Mouse (Mus musculus): ENCODE data around the gene Sdk1. TPM values are rescaled to one million over a fixed set of nuclear protein-coding genes. Genes with fewer than 3 reads are reported as not detected.

Gene Sdk1
- total RNA-seq, 1 experiment from 2014 or later, result 10.0 TPM

- no peak for DNase-seq
Measured at GRCm38 (mm10) chr5:141889766-141890165, 648.5 kb downstream of the Sdk1 start.

GRCm38 (mm10) chr5:141896402-141896801, 655.1 kb downstream of the Sdk1 start:
- no peak for DNase-seq

- peak; percentile 25 for DNase-seq
Measured at GRCm38 (mm10) chr5:141897481-141897880, 656.2 kb downstream of the Sdk1 start.

GRCm38 (mm10) chr5:141899751-141900150, 658.5 kb downstream of the Sdk1 start:
- no peak for DNase-seq

- peak; percentile 86 for DNase-seq
Measured at GRCm38 (mm10) chr5:141902544-141903250, 661.4 kb downstream of the Sdk1 start.

- DNase-seq, result no peak
Measured at GRCm38 (mm10) chr5:141910444-141910843, 669.2 kb downstream of the Sdk1 start.

- DNase-seq, result peak; percentile 58
Measured at GRCm38 (mm10) chr5:141910886-141911285, 669.6 kb downstream of the Sdk1 start.

- no peak for DNase-seq
Measured at GRCm38 (mm10) chr5:141912881-141913280, 671.6 kb downstream of the Sdk1 start.

- no peak for DNase-seq
Measured at GRCm38 (mm10) chr5:141916954-141917353, 675.7 kb downstream of the Sdk1 start.

- no peak for DNase-seq
Measured at GRCm38 (mm10) chr5:141939000-141939399, 697.7 kb downstream of the Sdk1 start.

GRCm38 (mm10) chr5:141940636-141941035, 699.3 kb downstream of the Sdk1 start:
- DNase-seq, result no peak

- DNase-seq, result no peak
Measured at GRCm38 (mm10) chr5:141950791-141951190, 709.5 kb downstream of the Sdk1 start.

- DNase-seq, result no peak
Measured at GRCm38 (mm10) chr5:141952270-141952669, 711.0 kb downstream of the Sdk1 start.

GRCm38 (mm10) chr5:141952708-141953490, 711.6 kb downstream of the Sdk1 start:
- DNase-seq, result peak; percentile 43

- no peak for DNase-seq
Measured at GRCm38 (mm10) chr5:141971071-141971470, 729.8 kb downstream of the Sdk1 start.

GRCm38 (mm10) chr5:141979511-141979910, 738.2 kb downstream of the Sdk1 start:
- no peak for DNase-seq

- no peak for DNase-seq
Measured at GRCm38 (mm10) chr5:141980746-141981145, 739.5 kb downstream of the Sdk1 start.

- no peak for DNase-seq
Measured at GRCm38 (mm10) chr5:141984322-141984721, 743.0 kb downstream of the Sdk1 start.

GRCm38 (mm10) chr5:141985003-141985402, 743.7 kb downstream of the Sdk1 start:
- DNase-seq, result peak; percentile 90

- no peak for DNase-seq
Measured at GRCm38 (mm10) chr5:141985551-141985950, 744.3 kb downstream of the Sdk1 start.

- DNase-seq, result no peak
Measured at GRCm38 (mm10) chr5:141987287-141987799, 746.1 kb downstream of the Sdk1 start.

- DNase-seq, result no peak
Measured at GRCm38 (mm10) chr5:141988685-141989084, 747.4 kb downstream of the Sdk1 start.

- no peak for DNase-seq
Measured at GRCm38 (mm10) chr5:141994192-141994591, 752.9 kb downstream of the Sdk1 start.
